Mouse (Mus musculus) adipose tissue, adult 10 weeks (tissue): Measurements from ENCODE around the gene Tmem198b. TPM values are rescaled to one million over a fixed set of nuclear protein-coding genes. Genes with fewer than 3 reads are reported as not detected.

Experiments
- polyA plus RNA-seq: library from polyadenylated mRNA; stranded (reverse); fragments of 350-450 nt; fragmentation: Illumina TruSeq; extraction: RNeasy Lipid Tissue Mini Kit (QIAGEN cat#74804); gene quantifications from one replicate; pipeline ENCODE4 v1.2.3, GENCODE M21; 2014; ENCODE audit warnings: low read depth, low replicate concordance

Tmem198b gene
- polyA plus RNA-seq: 13.7 TPM

DNA sequence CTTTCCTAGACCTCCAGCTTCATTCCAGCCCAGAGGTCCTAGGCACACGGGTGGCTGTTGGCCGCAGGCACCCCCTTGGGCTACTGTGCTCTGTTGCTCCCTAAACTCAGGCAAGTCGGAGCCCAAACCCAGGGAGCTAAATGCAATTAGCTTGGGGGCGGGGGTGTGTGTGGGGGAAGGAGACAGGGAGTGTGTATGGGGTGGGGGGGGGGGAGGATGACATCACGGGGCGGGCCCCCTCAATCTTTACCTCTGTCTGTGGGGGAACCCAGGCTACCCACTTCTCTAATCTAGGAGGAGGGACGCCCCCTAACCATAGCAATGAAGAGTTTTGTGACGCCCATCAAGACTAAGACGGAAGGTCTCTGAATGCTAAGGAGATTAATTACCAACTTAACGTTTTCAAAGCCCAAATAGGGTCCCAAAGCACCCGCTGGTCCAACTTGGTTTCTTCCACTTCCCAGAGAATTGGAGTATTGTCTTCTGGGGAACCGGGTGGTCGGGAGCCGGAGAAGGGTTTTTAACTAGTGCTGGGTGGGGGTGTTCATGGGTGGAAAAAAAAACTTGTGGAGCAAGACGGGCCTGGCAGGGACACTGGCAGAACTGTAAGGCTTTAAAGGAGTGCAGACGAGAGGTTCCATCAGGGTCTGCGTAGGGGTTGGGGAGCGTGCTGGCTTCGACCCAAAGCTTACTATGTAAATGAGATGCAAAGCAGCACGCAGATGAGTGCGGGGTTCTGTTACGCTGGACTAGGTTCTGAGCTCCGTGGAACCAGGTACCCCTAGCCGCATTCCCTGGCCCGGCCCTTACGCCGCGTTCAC, at the start of gene Tmem198b:
TSS of gene Tmem198b (minus strand) at position 100 of the 821 bp plus-strand sequence.

DNA sequence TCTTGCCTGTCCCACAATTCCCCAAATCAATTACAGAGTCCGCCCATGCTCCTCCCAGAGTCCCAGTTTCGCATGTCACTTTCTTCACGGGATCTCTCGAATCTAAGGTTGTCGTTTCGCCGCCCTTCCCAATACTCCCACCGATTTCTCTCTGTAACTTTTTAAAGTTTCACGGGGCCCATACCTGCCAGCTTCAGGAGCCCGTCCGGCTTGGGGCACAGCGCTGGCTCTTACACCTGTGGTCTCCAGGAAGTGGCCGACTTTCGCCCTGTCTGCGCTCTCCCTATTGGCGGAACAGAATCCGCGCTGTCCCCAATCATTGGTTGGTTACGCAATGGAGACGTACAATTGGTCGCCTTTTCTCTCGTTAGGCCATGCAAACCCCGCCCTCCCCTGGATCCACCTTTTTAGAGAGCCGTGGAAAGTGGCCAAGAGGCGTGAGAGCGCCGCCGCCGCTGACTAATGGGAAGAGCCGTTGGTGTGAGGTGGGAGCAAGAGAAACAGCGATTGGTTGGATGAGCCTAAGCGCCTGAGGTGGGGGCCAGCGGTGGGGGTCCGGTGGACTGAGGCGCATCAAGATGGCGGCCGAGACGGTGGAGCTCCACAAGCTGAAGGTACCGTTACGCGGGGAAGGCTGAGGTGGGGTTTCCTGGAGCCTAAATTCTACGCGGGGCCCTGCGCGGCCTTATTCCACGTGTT, 17.3 kb upstream of the Tmem198b start, which contains the start of gene Ormdl2:
TSS of gene Ormdl2 (minus strand) at position 288 of the 699 bp plus-strand sequence.

DNA sequence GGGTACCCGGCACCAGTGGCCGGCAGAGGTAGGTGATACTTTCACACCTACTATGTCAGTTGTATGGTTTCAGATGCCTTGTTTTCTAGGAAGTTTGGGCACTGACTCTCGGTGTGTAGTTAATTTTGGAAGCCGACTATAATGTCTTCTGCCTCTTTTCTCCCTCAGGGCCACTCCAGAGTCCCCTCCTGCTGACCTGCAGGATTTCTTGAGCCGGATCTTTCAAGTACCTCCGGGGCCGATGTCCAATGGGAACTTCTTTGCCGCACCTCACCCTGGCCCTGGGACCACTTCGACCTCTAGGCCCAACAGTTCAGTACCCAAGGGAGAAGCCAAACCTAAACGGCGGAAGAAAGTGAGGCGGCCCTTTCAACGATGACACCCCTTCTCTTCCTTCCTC, 12.9 kb upstream of the Tmem198b start, which contains the start of gene Sarnp:
TSS of gene Sarnp (plus strand) at position 301 of the 400 bp plus-strand sequence.

DNA sequence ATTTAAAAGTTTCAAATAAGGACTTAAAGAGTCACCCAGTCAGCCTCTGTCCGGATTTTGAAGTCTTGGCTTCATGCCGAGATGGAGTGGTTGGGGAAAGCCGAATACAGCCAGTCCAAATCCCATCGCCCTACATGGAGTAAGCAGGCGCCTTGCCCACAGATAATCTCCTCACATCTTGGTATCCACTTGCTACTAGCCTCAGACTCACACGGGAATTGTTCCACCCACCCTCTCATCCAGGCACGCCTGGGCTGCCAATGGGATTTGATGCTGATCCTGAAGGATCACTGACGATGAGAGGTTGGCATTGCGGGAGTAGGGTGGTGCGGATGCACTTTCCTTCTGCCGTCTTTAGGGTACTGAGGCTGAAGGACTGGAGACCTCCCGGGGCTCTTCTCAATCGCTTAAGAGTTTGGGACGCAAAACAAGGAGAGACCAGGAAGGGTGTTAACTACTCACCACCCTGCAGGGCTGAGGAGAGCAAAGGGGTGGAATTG, 349 bp downstream of the Tmem198b start, which contains the start of gene Dnajc14:
TSS of gene Dnajc14 (plus strand) at position 292 of the 500 bp plus-strand sequence.

DNA sequence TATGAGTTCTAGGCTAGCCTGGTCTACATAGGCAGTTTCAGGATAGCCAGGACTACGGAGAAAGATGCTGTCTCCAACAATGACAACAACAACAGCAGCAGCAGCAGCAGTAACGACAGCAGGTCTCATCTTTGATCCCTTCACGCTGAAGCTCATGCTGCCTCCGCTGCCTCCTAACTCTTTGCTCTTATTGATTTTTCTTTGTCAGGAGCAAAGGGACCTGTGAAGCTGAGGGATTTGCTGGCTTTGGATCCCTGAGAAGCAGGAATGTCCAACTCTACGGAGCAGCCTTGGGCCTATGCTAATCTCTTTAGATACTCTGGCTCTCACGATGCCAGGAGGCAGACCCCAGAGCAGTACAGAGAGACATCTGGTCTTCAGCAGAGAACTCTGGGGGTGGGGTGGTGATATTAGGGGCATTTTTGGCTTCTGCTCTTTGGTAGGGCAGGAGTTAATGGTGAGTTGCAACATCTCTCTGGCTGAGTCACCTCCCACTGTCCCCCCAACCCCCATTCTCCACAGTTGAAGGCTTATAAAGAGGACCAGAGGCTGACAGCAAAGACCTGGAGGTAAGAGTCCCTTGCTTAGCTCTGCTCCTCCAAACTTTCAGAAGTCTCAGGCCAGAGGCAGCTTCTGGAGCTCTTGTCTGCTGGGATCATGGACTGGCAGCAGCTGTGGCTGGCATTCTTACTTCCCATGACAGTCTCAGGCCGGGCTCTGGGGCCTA, 13.6 kb downstream of the Tmem198b start, which contains the start of gene Mmp19:
TSS of gene Mmp19 (plus strand) at position 513 of the 727 bp plus-strand sequence.

Other genes starting within 250 kb of the Tmem198b start
- 63.0 TPM for gene Pa2g4, start 238.4 kb downstream of the Tmem198b start, polyA plus RNA-seq
- gene Erbb3, start 214.7 kb downstream of the Tmem198b start, polyA plus RNA-seq: 32.3 TPM
- 1,498 TPM for gene Rps26, start 177.6 kb downstream of the Tmem198b start, polyA plus RNA-seq
- gene Ikzf4, start 158.4 kb downstream of the Tmem198b start, polyA plus RNA-seq: 3.3 TPM
- 154 TPM for gene Suox, start 130.3 kb downstream of the Tmem198b start, polyA plus RNA-seq
- 111 TPM for gene Rab5b, start 108.1 kb downstream of the Tmem198b start, polyA plus RNA-seq
- 15.2 TPM for gene Pmel, start 100.2 kb downstream of the Tmem198b start, polyA plus RNA-seq
- 20.1 TPM for gene Cdk2, start 99.3 kb downstream of the Tmem198b start, polyA plus RNA-seq
- gene Dgka, start 59.5 kb downstream of the Tmem198b start, polyA plus RNA-seq: 16.4 TPM
- 28.8 TPM for gene Pym1, start 56.5 kb downstream of the Tmem198b start, polyA plus RNA-seq
- gene Mmp19, start 13.5 kb downstream of the Tmem198b start, polyA plus RNA-seq: 17.1 TPM
- gene Dnajc14, start 308 bp downstream of the Tmem198b start, polyA plus RNA-seq: 44.6 TPM
- gene Sarnp, start 13.0 kb upstream of the Tmem198b start, polyA plus RNA-seq: 69.3 TPM
- 96.5 TPM for gene Ormdl2, start 17.3 kb upstream of the Tmem198b start, polyA plus RNA-seq
- gene Gdf11, start 87.3 kb upstream of the Tmem198b start, polyA plus RNA-seq: 1.6 TPM
- 549 TPM for gene Cd63, start 96.6 kb upstream of the Tmem198b start, polyA plus RNA-seq
- gene Rdh5, start 118.5 kb upstream of the Tmem198b start, polyA plus RNA-seq: 16.9 TPM
- 277 TPM for gene Bloc1s1, start 119.7 kb upstream of the Tmem198b start, polyA plus RNA-seq
- gene Itga7, start 129.4 kb upstream of the Tmem198b start, polyA plus RNA-seq: 54.8 TPM
- gene Mettl7b, start 156.6 kb upstream of the Tmem198b start, polyA plus RNA-seq: 4.7 TPM
- gene Olfr9, start 185.1 kb upstream of the Tmem198b start, polyA plus RNA-seq: not detected
- not detected for gene Olfr763, start 206.4 kb upstream of the Tmem198b start, polyA plus RNA-seq
- not detected for gene Olfr764-ps1, start 235.5 kb upstream of the Tmem198b start, polyA plus RNA-seq
- gene Olfr765, start 245.6 kb upstream of the Tmem198b start, polyA plus RNA-seq: not detected